Mouse (Mus musculus) liver, adult 2 months (tissue): ENCODE measurements around the gene Ttc7. TPM values are rescaled to one million over a fixed set of nuclear protein-coding genes. Genes with fewer than 3 reads are reported as not detected.

Experiments
- DNase-seq: peaks from one replicate; pipeline ENCODE4 v3.0.0-alpha.2; 2011; ENCODE audit warnings: low read depth, low spot score; ENCODE audit errors: extremely low read depth
- H3K27ac ChIP-seq: fragments of 200-500 bp; replicated peaks from 2 replicates; pipeline ENCODE4 v1.5.1; 2012; ENCODE audit warnings: low read depth, mild to moderate bottlenecking, control low read depth, inconsistent platforms, low read length; ENCODE audit not compliant: insufficient read depth
- H3K27me3 ChIP-seq: fragments of 200-500 bp; 2 replicates; pipeline ENCODE4 v1.6.1; 2012; ENCODE audit warnings: mild to moderate bottlenecking, moderate library complexity, low read length, inconsistent platforms; ENCODE audit not compliant: control insufficient read depth, insufficient read depth
- H3K36me3 ChIP-seq: fragments of 200-500 bp; 2 replicates; pipeline ENCODE4 v1.6.1; 2012; ENCODE audit warnings: low read length, inconsistent platforms; ENCODE audit not compliant: control insufficient read depth, insufficient read depth
- H3K4me1 ChIP-seq: fragments of 200-500 bp; 2 replicates; pipeline ENCODE4 v1.6.1; 2011; ENCODE audit warnings: low read length; ENCODE audit not compliant: control insufficient read depth, insufficient read depth
- H3K4me3 ChIP-seq: fragments of 200-500 bp; 2 replicates; pipeline ENCODE4 v1.5.1; 2011; ENCODE audit warnings: low read depth, mild to moderate bottlenecking, control low read depth, low read length, moderate library complexity; ENCODE audit not compliant: insufficient read depth
- H3K79me2 ChIP-seq: fragments of 200-500 bp; 2 replicates; pipeline ENCODE4 v1.6.1; 2012; ENCODE audit warnings: inconsistent platforms, mild to moderate bottlenecking, low read length, moderate library complexity; ENCODE audit not compliant: control insufficient read depth, insufficient read depth
- H3K9ac ChIP-seq: fragments of 200-500 bp; 2 replicates; pipeline ENCODE4 v1.6.1; 2012; ENCODE audit warnings: low read depth, mild to moderate bottlenecking, control low read depth, inconsistent platforms, low read length
- CTCF ChIP-seq: fragments of 200-500 bp; IDR thresholded peaks from 2 replicates; pipeline ENCODE4 v1.5.1; 2011; ENCODE audit warnings: low read depth, low read length, control low read depth
- POLR2A ChIP-seq: fragments of 200-500 bp; IDR thresholded peaks from 2 replicates; pipeline ENCODE4 v1.6.1; 2011; ENCODE audit warnings: low read length, control low read depth; ENCODE audit not compliant: insufficient read depth; ENCODE audit errors: extremely low read depth
- WGBS: fragments of 180-500 bp; shearing (Covaris S2); methylation state at CpG from one replicate; pipeline ENCODE4 v1.1.7; 2018; 5-methylcytosine and 5-hydroxymethylcytosine counted together
- polyA plus RNA-seq: library from polyadenylated mRNA; depleted of rRNA; stranded (reverse); fragments of >200 nt; gene quantifications from 2 replicates; pipeline ENCODE4 v1.2.3, GENCODE M21; 2012
- total RNA-seq: library from RNA; depleted of rRNA; stranded (reverse); fragments of >200 nt; gene quantifications from 2 replicates; pipeline ENCODE4 v1.2.3, GENCODE M21; 2014

The Ttc7 gene
- total and polyA plus RNA-seq, 2 experiments, result 19.0 to 36.5 TPM

- 81% methylated on average over 8 of the region's 8 CpGs for WGBS
- Histone ChIP-seq H3K4me3 (no peak overlapping the region), H3K27me3 (no peaks in the 10 kb centered on the region), H3K27ac (no peak overlapping the region), H3K9ac (peak overlapping the region; percentile 3; the same call in 1 of the 2 replicates), H3K79me2 (peaks cover 21% of the 10 kb centered on the region; the same call in 1 of the 2 replicates), H3K4me1 (peaks cover 29% of the 10 kb centered on the region), H3K36me3 (peaks cover 10% of the 10 kb centered on the region; the same call in 1 of the 2 replicates)
- no peak for DNase-seq
- TF ChIP-seq CTCF (no peak), POLR2A (no peak)
Measured at GRCm38 (mm10) chr17:87306746-87307145, 24.1 kb downstream of the Ttc7 start.

DNA sequence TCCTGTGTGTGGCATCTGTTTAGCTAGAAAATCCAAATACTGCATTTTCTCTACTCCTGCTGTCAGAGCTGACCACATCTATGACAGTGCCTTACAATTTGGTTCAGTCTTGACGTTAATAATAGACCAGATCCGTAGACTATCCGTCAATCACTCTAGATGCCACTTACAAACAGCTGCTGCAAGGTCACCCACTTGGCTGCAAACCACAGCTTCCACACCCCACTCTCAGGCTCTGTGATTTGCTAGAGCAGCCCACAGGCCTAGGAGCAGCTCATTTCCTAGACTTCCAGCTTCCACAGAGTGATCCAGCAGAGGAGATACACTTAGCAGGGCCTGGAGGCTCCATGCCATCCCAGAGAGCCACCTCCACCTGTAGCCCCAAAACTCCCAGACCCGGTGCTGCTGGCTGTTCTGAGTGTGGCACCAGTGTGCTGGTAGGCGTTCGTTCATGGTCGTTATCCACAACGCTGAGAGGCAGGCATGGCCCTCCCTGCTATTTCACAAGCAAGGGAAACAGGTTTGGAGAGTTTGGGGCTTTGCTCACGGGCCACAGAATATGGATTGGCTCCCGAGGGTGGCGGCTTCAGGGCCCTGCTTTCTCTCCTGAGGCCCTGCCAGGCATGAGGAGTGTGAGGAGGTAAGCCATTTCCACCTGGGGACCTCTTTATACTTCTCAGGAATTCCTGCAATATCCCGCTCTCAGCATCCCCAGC is 26.5 kb downstream of the Ttc7 start:
- no peak for TF ChIP-seq CTCF
- TF ChIP-seq POLR2A, result no peak
- no peak for DNase-seq
- H3K4me3 ChIP-seq, result no peak overlapping the region
- H3K79me2 ChIP-seq, result peaks cover 17% of the 10 kb centered on the region; the same call in 1 of the 2 replicates
- H3K27me3 ChIP-seq, result no peaks in the 10 kb centered on the region
- H3K9ac ChIP-seq, result no peak overlapping the region
- H3K27ac ChIP-seq, result no peak overlapping the region
- peaks cover 10% of the 10 kb centered on the region; the same call in 1 of the 2 replicates for H3K36me3 ChIP-seq
- peaks cover 9% of the 10 kb centered on the region for H3K4me1 ChIP-seq
- 75% methylated on average over 12 of the region's 12 CpGs for WGBS

DNA sequence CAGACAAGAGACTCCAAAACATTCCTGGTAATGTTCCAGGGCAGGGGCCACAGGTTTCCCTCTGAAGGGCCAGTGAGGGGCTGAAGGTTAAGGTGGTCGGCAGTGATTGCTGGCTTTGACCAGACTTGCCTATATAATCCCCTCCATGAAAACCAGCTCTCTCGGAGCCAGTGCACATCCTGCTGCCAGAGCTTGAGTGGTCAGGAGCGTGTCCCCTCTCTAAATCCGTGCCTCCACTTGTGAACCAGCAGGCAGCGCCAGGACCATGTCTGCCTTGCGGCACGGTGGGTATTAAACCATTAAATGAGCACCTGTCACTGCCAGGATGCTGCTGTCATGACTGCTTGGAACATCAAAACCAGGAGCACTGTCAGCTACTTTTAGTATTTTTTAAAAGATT is 27.8 kb downstream of the Ttc7 start:
- no peak for DNase-seq
- 94% methylated on average over 7 of the region's 7 CpGs for WGBS
- H3K79me2 ChIP-seq, result peaks cover 9% of the 10 kb centered on the region; the same call in 1 of the 2 replicates
- no peaks in the 10 kb centered on the region for H3K27me3 ChIP-seq
- H3K27ac ChIP-seq, result no peak overlapping the region
- peaks cover 10% of the 10 kb centered on the region; the same call in 1 of the 2 replicates for H3K36me3 ChIP-seq
- TF ChIP-seq POLR2A, result no peak
- no peak for TF ChIP-seq CTCF
- H3K4me3 ChIP-seq, result no peak overlapping the region
- peaks cover 4% of the 10 kb centered on the region for H3K4me1 ChIP-seq
- no peak overlapping the region for H3K9ac ChIP-seq

GRCm38 (mm10) chr17:87312351-87312750 is 29.7 kb downstream of the Ttc7 start:
- peaks cover 10% of the 10 kb centered on the region; the same call in 1 of the 2 replicates for H3K36me3 ChIP-seq
- DNase-seq, result no peak
- no peaks in the 10 kb centered on the region for H3K79me2 ChIP-seq
- no peak overlapping the region for H3K9ac ChIP-seq
- H3K27me3 ChIP-seq, result no peaks in the 10 kb centered on the region
- TF ChIP-seq CTCF (no peak), POLR2A (no peak)
- H3K27ac ChIP-seq, result no peak overlapping the region
- 78% methylated on average over 12 of the region's 12 CpGs for WGBS
- peaks cover 16% of the 10 kb centered on the region for H3K4me1 ChIP-seq
- H3K4me3 ChIP-seq, result no peak overlapping the region

DNA sequence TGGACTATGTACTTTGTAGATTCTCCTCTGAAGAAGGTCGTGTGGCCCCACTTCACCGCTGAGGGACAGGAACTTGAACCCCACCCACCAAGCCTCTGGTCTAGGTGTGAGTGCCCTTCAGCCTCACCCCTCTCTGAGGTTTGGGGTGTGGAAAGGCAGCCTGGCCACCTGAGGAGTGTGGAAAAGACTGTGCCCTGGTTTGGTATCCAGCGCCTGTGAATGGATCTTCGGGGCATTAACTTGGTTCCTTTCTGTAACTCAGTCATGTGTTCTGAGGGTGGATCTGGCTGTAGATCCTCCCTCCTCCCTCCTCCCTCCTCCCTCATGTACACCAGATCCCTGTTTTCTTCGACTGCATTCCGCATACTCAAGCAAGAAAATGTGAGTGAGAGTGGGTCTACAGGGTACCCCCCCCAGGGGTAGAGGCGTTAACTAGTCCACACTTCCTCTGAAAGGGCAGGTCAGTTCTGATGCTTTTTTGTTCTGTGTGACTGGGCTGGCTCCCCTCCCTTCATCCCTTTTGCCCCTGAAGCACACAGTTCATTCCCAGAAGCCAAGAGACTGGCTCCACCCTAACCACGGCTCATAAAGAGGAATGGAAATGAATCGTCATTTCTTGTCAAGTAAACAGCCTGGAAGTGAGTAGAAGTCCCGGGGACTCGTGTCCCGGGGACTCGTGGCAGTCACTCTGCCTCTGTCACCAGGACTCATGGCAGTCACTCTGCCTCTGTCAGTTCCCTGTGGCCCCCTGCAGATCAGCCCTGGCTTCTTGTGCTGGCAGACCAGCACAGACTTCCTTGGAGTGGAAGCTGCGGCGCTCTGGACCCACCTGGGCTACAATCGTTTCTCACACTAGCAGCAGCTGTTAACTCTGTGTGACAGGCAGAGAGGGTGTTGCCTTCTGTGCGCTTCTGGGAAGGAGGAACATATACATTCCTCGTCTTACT is 30.5 kb downstream of the Ttc7 start:
- no peak overlapping the region for H3K4me3 ChIP-seq
- TF ChIP-seq POLR2A, result no peak
- no peak for TF ChIP-seq CTCF
- no peak for DNase-seq
- no peaks in the 10 kb centered on the region for H3K27me3 ChIP-seq
- no peak overlapping the region for H3K9ac ChIP-seq
- peaks cover 20% of the 10 kb centered on the region for H3K4me1 ChIP-seq
- peaks cover 10% of the 10 kb centered on the region; the same call in 1 of the 2 replicates for H3K36me3 ChIP-seq
- H3K27ac ChIP-seq, result no peak overlapping the region
- 69% methylated on average over 18 of the region's 18 CpGs for WGBS
- no peaks in the 10 kb centered on the region for H3K79me2 ChIP-seq
